Mouse (Mus musculus): ENCODE data around the gene Epha1. TPM values are rescaled to one million over a fixed set of nuclear protein-coding genes. Genes with fewer than 3 reads are reported as not detected.
A peak's percentile ranks its signal among the peaks of the same experiment; 100 is the strongest.

The Epha1 gene
- total RNA-seq, 2 experiments from 2014 or later: 0.14 to 0.18 TPM

GRCm38 (mm10) chr6:42355366-42355765 lies 17.7 kb downstream of the Epha1 start:
- intact Hi-C loops (cut with DNase I): no loop called here
- DNase-seq: no peak

GRCm38 (mm10) chr6:42354076-42355019 lies 18.7 kb downstream of the Epha1 start:
- DNase-seq: peak; percentile 17
- intact Hi-C loops (cut with DNase I): no loop called here

- no peak for DNase-seq
- intact Hi-C loops (cut with DNase I): no loop called here
Observed at GRCm38 (mm10) chr6:42353180-42353579, 19.9 kb downstream of the Epha1 start.

- DNase-seq: no peak
- intact Hi-C loops (cut with DNase I): no loop called here
Observed at GRCm38 (mm10) chr6:42352486-42352846, 20.6 kb downstream of the Epha1 start.

- no peak for DNase-seq
- intact Hi-C loops (cut with DNase I): no loop called here
Observed at GRCm38 (mm10) chr6:42351776-42352485, 21.1 kb downstream of the Epha1 start.

- intact Hi-C loops (cut with DNase I): no loop called here
Observed at GRCm38 (mm10) chr6:42350968-42351775, 21.9 kb downstream of the Epha1 start.

GRCm38 (mm10) chr6:42350021-42350967 lies 22.8 kb downstream of the Epha1 start:
- intact Hi-C loops (cut with DNase I): no loop called here
- DNase-seq: peak; percentile 81

More at GRCm38 (mm10) chr6:42350968-42351775, 21.9 kb downstream of the Epha1 start:
- DNase-seq: no peak

- DNase-seq: peak; percentile 93
- intact Hi-C loops (cut with DNase I): no loop called here
Observed at GRCm38 (mm10) chr6:42349426-42350020, 23.5 kb downstream of the Epha1 start, which contains the start of gene Zyx. TSS of gene Zyx (plus strand) at chr6:42349630.

- peak; percentile 60 for DNase-seq
- intact Hi-C loops (cut with DNase I): no loop called here
Observed at GRCm38 (mm10) chr6:42349006-42349425, 24.1 kb downstream of the Epha1 start.

GRCm38 (mm10) chr6:42348281-42349005 lies 24.6 kb downstream of the Epha1 start:
- intact Hi-C loops (cut with DNase I): no loop called here
- DNase-seq: no peak

GRCm38 (mm10) chr6:42344255-42344654 lies 28.8 kb downstream of the Epha1 start:
- intact Hi-C loops (cut with DNase I): no loop called here
- DNase-seq: no peak

- peak; percentile 43 for DNase-seq
- intact Hi-C loops (cut with DNase I): no loop called here
Observed at GRCm38 (mm10) chr6:42343361-42344120, 29.5 kb downstream of the Epha1 start.

GRCm38 (mm10) chr6:42342171-42342570 lies 30.9 kb downstream of the Epha1 start:
- DNase-seq: no peak
- intact Hi-C loops (cut with DNase I): no loop called here

- intact Hi-C loops (cut with DNase I): no loop called here
Observed at GRCm38 (mm10) chr6:42339981-42340380, 33.1 kb downstream of the Epha1 start.

GRCm38 (mm10) chr6:42339189-42339588 lies 33.9 kb downstream of the Epha1 start:
- DNase-seq: no peak
- intact Hi-C loops (cut with DNase I): no loop called here

More at GRCm38 (mm10) chr6:42339981-42340380, 33.1 kb downstream of the Epha1 start:
- DNase-seq: no peak

GRCm38 (mm10) chr6:42330946-42331345 lies 42.1 kb downstream of the Epha1 start:
- intact Hi-C loops (cut with DNase I): no loop called here
- DNase-seq: no peak

GRCm38 (mm10) chr6:42330216-42330615 lies 42.9 kb downstream of the Epha1 start:
- intact Hi-C loops (cut with DNase I): no loop called here
- DNase-seq: peak; percentile 32

GRCm38 (mm10) chr6:42328757-42329156 lies 44.3 kb downstream of the Epha1 start:
- no peak for DNase-seq
- intact Hi-C loops (cut with DNase I): no loop called here

Data from left cerebral cortex, postnatal 4 days (tissue).